Mouse (Mus musculus) forebrain, embryonic 16.5 days (tissue): ENCODE measurements around the gene Tgfbr1. TPM values are rescaled to one million over a fixed set of nuclear protein-coding genes. Genes with fewer than 3 reads are reported as not detected.

Source experiments
- ATAC-seq: fragments of 200-750 bp; cut with Nextera tagmentation; 2 replicates; pipeline ENCODE4 v1.8.0; 2017; ENCODE audit warnings: mild to moderate bottlenecking, moderate library complexity
- H3K27ac ChIP-seq: fragments of 300-500 bp; sonication (generic); 2 replicates; pipeline ENCODE4 v1.5.1; 2014; ENCODE audit warnings: low read length, control low read depth
- H3K27me3 ChIP-seq: fragments of 300-500 bp; sonication (generic); replicated peaks from 2 replicates; pipeline ENCODE4 v1.6.1; 2014; ENCODE audit warnings: low read length; ENCODE audit not compliant: control insufficient read depth, insufficient read depth
- H3K36me3 ChIP-seq: fragments of 300-500 bp; sonication (generic); 2 replicates; pipeline ENCODE4 v1.6.1; 2014; ENCODE audit not compliant: control insufficient read depth, insufficient read depth
- H3K4me1 ChIP-seq: fragments of 300-500 bp; sonication (generic); replicated peaks from 2 replicates; pipeline ENCODE4 v1.6.1; 2014; ENCODE audit warnings: low read length; ENCODE audit not compliant: control insufficient read depth, insufficient read depth
- H3K4me2 ChIP-seq: fragments of 300-500 bp; sonication (generic); 2 replicates; pipeline ENCODE4 v1.6.1; 2014; ENCODE audit warnings: mild to moderate bottlenecking, low read length, control low read depth
- H3K4me3 ChIP-seq: fragments of 300-500 bp; sonication (generic); replicated peaks from 2 replicates; pipeline ENCODE4 v1.5.1; 2014; ENCODE audit warnings: mild to moderate bottlenecking, low read length, control low read depth
- H3K9ac ChIP-seq: fragments of 300-500 bp; sonication (generic); replicated peaks from 2 replicates; pipeline ENCODE4 v1.6.1; 2014; ENCODE audit warnings: low read depth, low read length, control low read depth
- H3K9me3 ChIP-seq: fragments of 300-500 bp; sonication (generic); 2 replicates; pipeline ENCODE4 v1.6.1; 2016; ENCODE audit warnings: low read length; ENCODE audit not compliant: control insufficient read depth
- whole genome bisulfite sequencing: fragments of 180-500 bp; shearing (Covaris S2); extraction: QIAGEN DNeasy Blood & Tissue Kit; methylation state at CpG from one replicate; pipeline ENCODE4 v1.1.7; 2014; 5-methylcytosine and 5-hydroxymethylcytosine counted together
- polyA plus RNA-seq: library from polyadenylated mRNA; unstranded; fragments of >200 nt; fragmentation: Nextera tagmentation; extraction: Ambion mirVana; gene quantifications from 2 replicates; pipeline ENCODE4 v1.2.1, GENCODE M21; 2015

The Tgfbr1 gene
- polyA plus RNA-seq, 1 experiment from 2014 or later = 46.5 TPM

- no peak overlapping the region for H3K4me3 ChIP-seq
- no peaks in the 10 kb centered on the region; the same call in 1 of the 2 replicates for H3K27me3 ChIP-seq
- no peaks in the 10 kb centered on the region for H3K4me1 ChIP-seq
- no peak for ATAC-seq
- 69% methylated on average over 3 of the region's 3 CpGs for WGBS
- no peaks in the 10 kb centered on the region for H3K36me3 ChIP-seq
- H3K4me2 ChIP-seq = no peak overlapping the region
- no peak overlapping the region for H3K9ac ChIP-seq
- H3K9me3 ChIP-seq = peaks cover 3% of the 10 kb centered on the region; the same call in 1 of the 2 replicates
- H3K27ac ChIP-seq = no peak overlapping the region
These were observed 74.6 kb downstream of the Tgfbr1 start for GRCm38 (mm10) chr4:47427606-47428005.

GRCm38 (mm10) chr4:47430557-47430956, 77.5 kb downstream of the Tgfbr1 start:
- ATAC-seq = no peak
- WGBS = 70% methylated on average over 6 of the region's 6 CpGs
- Histone ChIP-seq H3K27ac (no peak overlapping the region), H3K4me1 (no peaks in the 10 kb centered on the region), H3K9me3 (peaks cover 3% of the 10 kb centered on the region; the same call in 1 of the 2 replicates), H3K27me3 (no peaks in the 10 kb centered on the region; the same call in 1 of the 2 replicates), H3K4me3 (no peak overlapping the region), H3K36me3 (no peaks in the 10 kb centered on the region), H3K9ac (no peak overlapping the region), H3K4me2 (no peak overlapping the region)

- H3K36me3 ChIP-seq = no peaks in the 10 kb centered on the region
- no peaks in the 10 kb centered on the region; the same call in 1 of the 2 replicates for H3K27me3 ChIP-seq
- 87% methylated on average over 5 of the region's 5 CpGs for WGBS
- H3K4me3 ChIP-seq = no peak overlapping the region
- H3K27ac ChIP-seq = no peak overlapping the region
- no peak overlapping the region for H3K4me2 ChIP-seq
- H3K9ac ChIP-seq = no peak overlapping the region
- peaks cover 3% of the 10 kb centered on the region; the same call in 1 of the 2 replicates for H3K9me3 ChIP-seq
- H3K4me1 ChIP-seq = no peaks in the 10 kb centered on the region
- ATAC-seq = no peak
These were observed 78.1 kb downstream of the Tgfbr1 start for GRCm38 (mm10) chr4:47431081-47431480.

- Histone ChIP-seq H3K27ac (no peak overlapping the region), H3K9me3 (peaks cover 3% of the 10 kb centered on the region; the same call in 1 of the 2 replicates), H3K36me3 (no peaks in the 10 kb centered on the region), H3K4me3 (no peak overlapping the region), H3K4me1 (peaks cover 4% of the 10 kb centered on the region), H3K4me2 (no peak overlapping the region), H3K9ac (no peak overlapping the region), H3K27me3 (no peaks in the 10 kb centered on the region)
- 88% methylated on average over 6 of the region's 7 CpGs for WGBS
- no peak for ATAC-seq
These were observed 79.7 kb downstream of the Tgfbr1 start for GRCm38 (mm10) chr4:47432766-47433165.

GRCm38 (mm10) chr4:47435131-47435530, 82.1 kb downstream of the Tgfbr1 start:
- Histone ChIP-seq H3K9me3 (no peaks in the 10 kb centered on the region), H3K27ac (no peak overlapping the region), H3K4me2 (no peak overlapping the region), H3K9ac (no peak overlapping the region), H3K4me1 (peaks cover 8% of the 10 kb centered on the region), H3K27me3 (no peaks in the 10 kb centered on the region), H3K4me3 (no peak overlapping the region), H3K36me3 (no peaks in the 10 kb centered on the region)
- 66% methylated on average over 12 of the region's 12 CpGs for WGBS
- no peak for ATAC-seq

GRCm38 (mm10) chr4:47435566-47436360, 82.7 kb downstream of the Tgfbr1 start:
- Histone ChIP-seq H3K4me2 (no peak overlapping the region), H3K9me3 (no peaks in the 10 kb centered on the region), H3K4me3 (no peak overlapping the region), H3K27me3 (no peaks in the 10 kb centered on the region), H3K9ac (no peak overlapping the region), H3K27ac (no peak overlapping the region), H3K4me1 (peaks cover 8% of the 10 kb centered on the region), H3K36me3 (no peaks in the 10 kb centered on the region)
- ATAC-seq = no peak
- WGBS = 89% methylated on average over 28 of the region's 28 CpGs

GRCm38 (mm10) chr4:47437365-47438340, 84.6 kb downstream of the Tgfbr1 start:
- WGBS = under 1% methylated on average over 33 of the region's 33 CpGs
- no peaks in the 10 kb centered on the region for H3K36me3 ChIP-seq

GRCm38 (mm10) chr4:47438956-47439355, 85.9 kb downstream of the Tgfbr1 start:
- no peak for ATAC-seq
- Histone ChIP-seq H3K27me3 (no peaks in the 10 kb centered on the region), H3K4me3 (no peak overlapping the region), H3K36me3 (no peaks in the 10 kb centered on the region), H3K9ac (no peak overlapping the region), H3K4me2 (no peak overlapping the region), H3K4me1 (peaks cover 8% of the 10 kb centered on the region), H3K27ac (no peak overlapping the region), H3K9me3 (no peaks in the 10 kb centered on the region)
- WGBS = 79% methylated on average over 6 of the region's 6 CpGs

More at GRCm38 (mm10) chr4:47437365-47438340, 84.6 kb downstream of the Tgfbr1 start:
- ATAC-seq = peak; percentile 91
- Histone ChIP-seq H3K9me3 (no peaks in the 10 kb centered on the region), H3K4me2 (peak overlapping the region; percentile 90), H3K4me1 (peaks cover 8% of the 10 kb centered on the region), H3K27ac (peak overlapping the region; percentile 80), H3K27me3 (no peaks in the 10 kb centered on the region), H3K9ac (peak overlapping the region; percentile 86), H3K4me3 (peak overlapping the region; percentile 53)

- Histone ChIP-seq H3K36me3 (no peaks in the 10 kb centered on the region), H3K4me3 (no peak overlapping the region), H3K9ac (no peak overlapping the region), H3K27ac (no peak overlapping the region), H3K9me3 (no peaks in the 10 kb centered on the region), H3K4me1 (peaks cover 8% of the 10 kb centered on the region), H3K27me3 (no peaks in the 10 kb centered on the region), H3K4me2 (no peak overlapping the region)
- 89% methylated on average over 11 of the region's 11 CpGs for WGBS
- ATAC-seq = no peak
These were observed 87.9 kb downstream of the Tgfbr1 start for GRCm38 (mm10) chr4:47440951-47441350.
